Mouse (Mus musculus) MEL (cell line): ENCODE measurements at regions not wholly inside any gene's neighbourhood (a gene's known extent, or its start where the extent isn't known, plus 50 kb on each side); places are given as distances from the start of the nearest gene placed in this dataset.

Experiments
- CHD2 ChIP-seq: IDR thresholded peaks from 2 replicates; pipeline ENCODE4 v1.6.1; 2011; ENCODE audit warnings: low read length, improper control_type of control experiment
- CTCF ChIP-seq, 3 experiments: IDR thresholded peaks in 2 of 3; conservative IDR thresholded peaks in 1 of 3; 2 replicates each; pipeline ENCODE4 v1.5.1; 2011 to 2012; ENCODE audit warnings: low read length in 3 of 3, low read depth in 2 of 3, mild to moderate bottlenecking in 2 of 3, improper control_type of control experiment in 1 of 3, inconsistent platforms in 1 of 3, mixed read lengths in 1 of 3, moderate library complexity in 1 of 3; ENCODE audit not compliant: control insufficient read depth in 1 of 3, insufficient read depth in 1 of 3, poor library complexity in 1 of 3, severe bottlenecking in 1 of 3
- EP300 ChIP-seq, 2 experiments: IDR thresholded peaks; 2 replicates each; pipeline ENCODE4 v1.6.1; 2011; ENCODE audit warnings: improper control_type of control experiment in 2 of 2, low read length in 2 of 2, low read depth in 1 of 2, mild to moderate bottlenecking in 1 of 2
- GATA1 ChIP-seq: IDR thresholded peaks from 2 replicates; pipeline ENCODE4 v1.6.1; 2011; ENCODE audit warnings: low read depth, low read length, improper control_type of control experiment
- MAX ChIP-seq: IDR thresholded peaks from 2 replicates; pipeline ENCODE4 v1.6.1; 2011; ENCODE audit warnings: low read length, improper control_type of control experiment
- MEF2A ChIP-seq: IDR thresholded peaks from 2 replicates; pipeline ENCODE4 v1.6.1; 2014; ENCODE audit warnings: low read depth, mild to moderate bottlenecking, inconsistent platforms, low read length, improper control_type of control experiment; ENCODE audit not compliant: poor library complexity, insufficient replicate concordance, severe bottlenecking; ENCODE audit errors: extremely low read depth
- MYB ChIP-seq: IDR thresholded peaks from 2 replicates; pipeline ENCODE4 v1.6.1; 2011; ENCODE audit warnings: mild to moderate bottlenecking, low read depth, low read length, improper control_type of control experiment
- POLR2A ChIP-seq, 2 experiments: IDR thresholded peaks; 2 replicates each; pipeline ENCODE4 v1.6.1; 2011 to 2012; ENCODE audit warnings: low read length in 2 of 2, mild to moderate bottlenecking in 2 of 2, control low read depth in 1 of 2, improper control_type of control experiment in 1 of 2, low read depth in 1 of 2, moderate library complexity in 1 of 2; ENCODE audit not compliant: control insufficient read depth in 1 of 2, insufficient read depth in 1 of 2, poor library complexity in 1 of 2
- SMC3 ChIP-seq: IDR thresholded peaks from 2 replicates; pipeline ENCODE4 v1.6.1; 2011; ENCODE audit warnings: low read depth, low read length, improper control_type of control experiment
- TAL1 ChIP-seq: IDR thresholded peaks from 2 replicates; pipeline ENCODE4 v1.6.1; 2012; ENCODE audit warnings: mild to moderate bottlenecking, inconsistent platforms, low read length, moderate library complexity, mixed read lengths
- TBP ChIP-seq: IDR thresholded peaks from 2 replicates; pipeline ENCODE4 v1.8.0; 2011; ENCODE audit warnings: low read depth, low read length, improper control_type of control experiment
- TCF12 ChIP-seq: IDR thresholded peaks from 2 replicates; pipeline ENCODE4 v1.6.1; 2014; ENCODE audit warnings: low read depth, mild to moderate bottlenecking, inconsistent platforms, low read length, improper control_type of control experiment, moderate library complexity
- USF1 ChIP-seq: IDR thresholded peaks from 2 replicates; pipeline ENCODE4 v1.6.1; 2014; ENCODE audit warnings: low read depth, mild to moderate bottlenecking, inconsistent platforms, low read length, improper control_type of control experiment, moderate library complexity
- ZC3H11A ChIP-seq: IDR thresholded peaks from 2 replicates; pipeline ENCODE4 v1.6.1; 2012; ENCODE audit warnings: low read depth, mild to moderate bottlenecking, inconsistent platforms, low read length, improper control_type of control experiment

- TF ChIP-seq CTCF (IDR thresholded peaks at IDR 0.05 in 2 of 3, conservative IDR thresholded peaks at IDR 0.05 in 1 of 3; ENCODE audit: control insufficient read depth in 1 of 3, insufficient read depth in 1 of 3, low read depth in 2 of 3, low read length in 3 of 3, poor library complexity in 1 of 3, severe bottlenecking in 1 of 3), result no peak
- TF ChIP-seq POLR2A (IDR thresholded peaks at IDR 0.05; ENCODE audit: control insufficient read depth in 1 of 2, insufficient read depth in 1 of 2, low read depth in 1 of 2, low read length in 2 of 2, poor library complexity in 1 of 2), result peak in 1 of 2 experiments; percentile 20; a peak in 1 of 4 replicates
- no peak for TF ChIP-seq TCF12
- TF ChIP-seq MEF2A, result no peak
- no peak for TF ChIP-seq GATA1
- TF ChIP-seq MYB, result no peak
- no peak for TF ChIP-seq EP300 (IDR thresholded peaks at IDR 0.05; ENCODE audit: low read depth in 1 of 2, low read length in 2 of 2)
- peak; percentile 44; the same call in 1 of the 2 replicates for TF ChIP-seq TBP
- TF ChIP-seq ZC3H11A, result no peak
- TF ChIP-seq MAX, result no peak
- TF ChIP-seq USF1, result no peak
- no peak for TF ChIP-seq CHD2
- TF ChIP-seq SMC3, result no peak
- no peak for TF ChIP-seq TAL1
These were observed 52.4 kb upstream of the Ranbp6 start for GRCm38 (mm10) chr19:29865142-29865541.
